Mouse (Mus musculus): ENCODE results near the gene Zfp617.
A peak's percentile ranks its signal among the peaks of the same experiment; 100 is the strongest.

Gene Zfp617

DNA sequence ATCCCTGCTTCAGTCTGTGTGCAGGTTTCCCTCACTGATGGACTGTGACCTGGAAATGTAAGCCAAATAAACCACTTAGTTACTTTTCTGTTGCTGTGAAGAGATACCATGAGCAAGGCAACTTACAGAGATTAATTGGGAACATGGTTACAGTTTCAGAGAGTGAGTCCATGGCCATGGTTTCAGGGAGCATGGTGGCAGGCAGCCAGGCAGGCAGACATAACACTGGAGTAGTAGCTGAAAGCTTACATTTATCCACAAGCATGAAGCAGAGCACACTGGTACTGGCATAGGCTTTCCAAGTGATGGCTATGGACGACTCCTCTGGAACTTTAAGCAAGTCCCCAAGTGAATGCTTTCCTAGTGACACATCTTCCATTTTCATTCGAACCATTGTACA, 56.7 kb downstream of the Zfp617 start:
- Histone ChIP-seq H3K4me3 (replicated peaks; ENCODE audit: low read length) (no peak overlapping the region), H3K27me3 (ENCODE audit: insufficient read depth, low read length) (no peaks in the 10 kb centered on the region), H3K36me3 (ENCODE audit: insufficient read depth, low read length) (peaks cover 95% of the 10 kb centered on the region), H3K4me1 (replicated peaks; ENCODE audit: low read depth, low read length) (peaks cover 28% of the 10 kb centered on the region), H3K9me3 (ENCODE audit: low read length) (peaks cover 41% of the 10 kb centered on the region)
- no peak for TF ChIP-seq CTCF (conservative IDR thresholded peaks at IDR 0.05; ENCODE audit: low read length)
- TF ChIP-seq POU5F1 (IDR thresholded peaks at IDR 0.05; ENCODE audit: borderline replicate concordance, low read length) = no peak
- no peak for TF ChIP-seq NANOG (IDR thresholded peaks at IDR 0.05; ENCODE audit: borderline replicate concordance, low read length)

DNA sequence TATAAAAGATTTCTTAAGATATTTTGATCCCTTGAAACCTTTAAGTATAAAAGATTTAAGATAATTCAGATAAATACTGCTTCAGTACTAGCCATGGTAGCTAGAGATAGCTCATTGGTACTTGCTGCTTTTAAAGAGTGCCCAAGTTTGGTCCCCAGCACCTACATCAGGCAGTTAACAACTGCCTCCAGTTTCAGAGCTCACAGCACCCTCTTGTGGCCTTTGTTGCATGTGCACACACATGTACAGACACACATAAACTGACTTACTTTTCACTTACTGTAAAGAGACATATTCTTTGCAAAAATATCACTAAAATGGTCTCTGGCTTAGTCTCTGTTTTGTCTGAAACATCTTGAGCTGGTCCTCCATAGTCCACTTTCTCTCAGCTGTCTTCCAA, 58.0 kb downstream of the Zfp617 start:
- H3K4me1 ChIP-seq (replicated peaks; ENCODE audit: low read depth, low read length) = peaks cover 24% of the 10 kb centered on the region
- TF ChIP-seq CTCF (conservative IDR thresholded peaks at IDR 0.05; ENCODE audit: low read length) = 0 out of 2 replicates have a peak, but pooled peaks have one; percentile 19
- no peak for TF ChIP-seq POU5F1 (IDR thresholded peaks at IDR 0.05; ENCODE audit: borderline replicate concordance, low read length)
- H3K27me3 ChIP-seq (ENCODE audit: insufficient read depth, low read length) = no peaks in the 10 kb centered on the region
- no peak overlapping the region for H3K4me3 ChIP-seq (replicated peaks; ENCODE audit: low read length)
- H3K36me3 ChIP-seq (ENCODE audit: insufficient read depth, low read length) = peaks cover 89% of the 10 kb centered on the region
- H3K9me3 ChIP-seq (ENCODE audit: low read length) = peaks cover 40% of the 10 kb centered on the region

DNA sequence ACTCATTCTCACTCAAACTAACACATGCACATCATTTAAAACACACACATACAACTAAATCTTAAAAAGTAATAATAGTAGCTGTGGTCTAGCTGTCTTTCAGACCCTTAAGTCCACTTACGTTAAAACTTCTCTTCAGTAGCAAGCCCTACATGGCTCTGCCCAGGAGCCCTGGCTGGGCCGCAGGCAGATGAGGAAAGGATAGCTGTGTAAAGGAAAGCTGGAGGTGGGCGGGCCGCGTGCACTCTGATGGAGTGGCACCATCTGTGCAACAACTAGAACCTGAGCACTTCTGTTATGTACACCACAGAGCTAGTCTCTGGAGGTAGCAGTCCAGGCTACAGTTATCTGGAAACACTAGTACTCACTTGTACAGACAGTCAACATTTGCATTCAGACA, 58.8 kb downstream of the Zfp617 start:
- TF ChIP-seq CTCF (conservative IDR thresholded peaks at IDR 0.05; ENCODE audit: low read length) (no peak), NANOG (IDR thresholded peaks at IDR 0.05; ENCODE audit: borderline replicate concordance, low read length) (no peak)
- H3K4me1 ChIP-seq (replicated peaks; ENCODE audit: low read depth, low read length) = peaks cover 23% of the 10 kb centered on the region
- H3K27me3 ChIP-seq (ENCODE audit: insufficient read depth, low read length) = no peaks in the 10 kb centered on the region
- H3K9me3 ChIP-seq (ENCODE audit: low read length) = peaks cover 40% of the 10 kb centered on the region
- H3K36me3 ChIP-seq (ENCODE audit: insufficient read depth, low read length) = peaks cover 80% of the 10 kb centered on the region
- H3K4me3 ChIP-seq (replicated peaks; ENCODE audit: low read length) = no peak overlapping the region

DNA sequence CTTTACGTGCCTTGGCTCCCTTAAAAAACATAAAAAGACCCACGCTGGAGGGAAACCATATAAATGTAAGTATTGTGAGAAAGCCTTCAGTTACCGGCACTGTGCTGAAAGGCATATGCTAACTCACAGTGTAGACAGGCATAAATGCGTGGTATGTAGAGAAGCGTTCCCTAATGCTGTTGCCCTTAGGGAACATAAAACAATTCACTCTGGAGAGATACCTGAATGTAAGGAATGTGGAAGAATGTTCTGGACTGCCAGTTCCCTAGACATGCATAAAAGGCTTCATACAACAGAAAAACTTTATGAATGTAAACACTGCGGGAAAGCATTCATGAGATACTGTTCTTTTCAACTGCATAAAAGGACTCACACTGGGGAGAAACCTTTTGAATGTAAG, 59.7 kb downstream of the Zfp617 start:
- Histone ChIP-seq H3K4me3 (replicated peaks; ENCODE audit: low read length) (no peak overlapping the region), H3K36me3 (ENCODE audit: insufficient read depth, low read length) (peaks cover 77% of the 10 kb centered on the region), H3K4me1 (replicated peaks; ENCODE audit: low read depth, low read length) (peaks cover 30% of the 10 kb centered on the region), H3K27me3 (ENCODE audit: insufficient read depth, low read length) (no peaks in the 10 kb centered on the region), H3K9me3 (ENCODE audit: low read length) (peaks cover 40% of the 10 kb centered on the region)
- TF ChIP-seq CTCF (conservative IDR thresholded peaks at IDR 0.05; ENCODE audit: low read length) = no peak
- no peak for TF ChIP-seq POU5F1 (IDR thresholded peaks at IDR 0.05; ENCODE audit: borderline replicate concordance, low read length)
- TF ChIP-seq NANOG (IDR thresholded peaks at IDR 0.05; ENCODE audit: borderline replicate concordance, low read length) = no peak

DNA sequence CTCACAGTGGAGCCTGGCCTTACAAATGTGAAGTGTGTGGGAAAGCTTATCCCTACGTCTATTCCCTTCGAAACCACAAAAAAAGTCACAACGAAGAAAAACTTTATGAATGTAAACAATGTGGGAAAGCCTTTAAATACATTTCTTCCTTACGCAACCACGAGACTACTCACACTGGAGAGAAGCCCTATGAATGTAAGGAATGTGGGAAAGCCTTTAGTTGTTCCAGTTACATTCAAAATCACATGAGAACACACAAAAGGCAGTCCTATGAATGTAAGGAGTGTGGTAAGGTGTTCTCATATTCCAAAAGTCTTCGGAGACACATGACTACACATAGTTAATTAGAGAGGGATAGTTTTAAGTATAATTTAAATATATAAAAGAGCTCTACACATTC, 60.2 kb downstream of the Zfp617 start:
- H3K36me3 ChIP-seq (ENCODE audit: insufficient read depth, low read length) = peaks cover 72% of the 10 kb centered on the region
- H3K4me3 ChIP-seq (replicated peaks; ENCODE audit: low read length) = no peak overlapping the region
- TF ChIP-seq POU5F1 (IDR thresholded peaks at IDR 0.05; ENCODE audit: borderline replicate concordance, low read length) (no peak), CTCF (conservative IDR thresholded peaks at IDR 0.05; ENCODE audit: low read length) (no peak), NANOG (IDR thresholded peaks at IDR 0.05; ENCODE audit: borderline replicate concordance, low read length) (no peak)
- H3K9me3 ChIP-seq (ENCODE audit: low read length) = peaks cover 40% of the 10 kb centered on the region
- peaks cover 29% of the 10 kb centered on the region for H3K4me1 ChIP-seq (replicated peaks; ENCODE audit: low read depth, low read length)
- H3K27me3 ChIP-seq (ENCODE audit: insufficient read depth, low read length) = no peaks in the 10 kb centered on the region

DNA sequence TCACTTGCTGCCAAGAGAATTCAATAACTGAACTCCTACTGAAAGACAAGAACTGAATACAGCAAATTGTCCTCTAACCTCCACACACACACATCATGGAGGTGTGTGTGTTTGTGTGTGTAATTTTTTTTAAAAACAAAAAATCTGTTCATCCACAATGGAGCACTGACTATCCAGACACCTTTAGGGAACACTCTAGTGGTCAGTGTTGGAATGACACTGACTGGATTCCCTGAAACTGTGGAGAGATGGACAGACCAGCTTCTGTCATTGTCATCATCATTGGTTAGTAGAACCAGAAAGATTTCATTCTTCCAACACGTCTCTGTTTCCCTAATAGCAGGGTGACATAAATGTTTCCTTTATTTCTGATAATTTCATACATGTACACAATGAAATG, 63.5 kb downstream of the Zfp617 start:
- Histone ChIP-seq H3K9me3 (ENCODE audit: low read length) (peaks cover 16% of the 10 kb centered on the region), H3K4me1 (replicated peaks; ENCODE audit: low read depth, low read length) (peaks cover 31% of the 10 kb centered on the region), H3K4me3 (replicated peaks; ENCODE audit: low read length) (no peak overlapping the region), H3K36me3 (ENCODE audit: insufficient read depth, low read length) (peaks cover 39% of the 10 kb centered on the region), H3K27me3 (ENCODE audit: insufficient read depth, low read length) (no peaks in the 10 kb centered on the region)
- TF ChIP-seq CTCF (conservative IDR thresholded peaks at IDR 0.05; ENCODE audit: low read length) (peak; percentile 92), NANOG (IDR thresholded peaks at IDR 0.05; ENCODE audit: borderline replicate concordance, low read length) (no peak)

DNA sequence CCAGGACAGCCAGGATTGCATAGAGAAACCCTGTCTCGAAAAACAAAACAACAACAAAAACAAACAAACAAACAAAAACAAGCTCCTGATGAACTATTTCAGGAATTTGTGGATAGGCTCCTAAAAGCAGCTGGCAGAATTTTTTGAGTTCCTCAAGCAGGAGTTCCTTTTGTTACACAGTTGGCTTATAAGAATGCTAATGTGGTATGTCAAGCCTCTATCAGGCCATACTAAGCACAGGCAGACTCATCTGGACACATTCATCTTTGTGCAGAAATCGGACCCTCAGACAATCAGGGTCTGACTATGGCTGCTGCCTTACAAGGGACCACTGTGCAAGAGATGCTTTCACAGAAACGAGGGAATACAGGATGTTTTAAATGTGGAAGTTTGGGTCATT, 65.8 kb downstream of the Zfp617 start:
- no peak for TF ChIP-seq CTCF (conservative IDR thresholded peaks at IDR 0.05; ENCODE audit: low read length)
- TF ChIP-seq POU5F1 (IDR thresholded peaks at IDR 0.05; ENCODE audit: borderline replicate concordance, low read length) = no peak
- no peak for TF ChIP-seq NANOG (IDR thresholded peaks at IDR 0.05; ENCODE audit: borderline replicate concordance, low read length)

DNA sequence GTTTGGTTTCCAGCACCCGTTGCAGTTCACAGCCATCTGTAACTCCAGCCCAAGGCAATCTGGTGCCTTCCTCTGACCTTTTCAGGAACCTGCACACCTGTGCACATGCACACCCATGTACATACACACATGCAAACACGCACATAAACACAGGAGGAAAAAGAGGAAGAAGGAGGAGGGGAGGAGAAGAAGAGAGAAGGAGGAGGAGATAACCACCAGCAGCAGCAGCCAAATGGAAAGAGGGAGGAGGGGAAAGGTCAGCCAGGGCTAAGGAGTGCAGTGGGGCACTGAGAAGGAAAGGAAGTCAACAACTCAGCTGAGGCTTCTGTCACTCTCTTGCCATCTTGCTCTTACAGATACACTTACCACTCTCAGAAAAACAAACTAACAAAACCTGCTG, 72.6 kb downstream of the Zfp617 start:
- Histone ChIP-seq H3K36me3 (ENCODE audit: insufficient read depth, low read length) (no peaks in the 10 kb centered on the region), H3K4me1 (replicated peaks; ENCODE audit: low read depth, low read length) (peaks cover 4% of the 10 kb centered on the region; the same call in 1 of the 2 replicates), H3K27me3 (ENCODE audit: insufficient read depth, low read length) (no peaks in the 10 kb centered on the region), H3K9me3 (ENCODE audit: low read length) (peaks cover 15% of the 10 kb centered on the region; the same call in 1 of the 2 replicates), H3K4me3 (replicated peaks; ENCODE audit: low read length) (no peak overlapping the region)
- TF ChIP-seq POU5F1 (IDR thresholded peaks at IDR 0.05; ENCODE audit: borderline replicate concordance, low read length) (no peak), CTCF (conservative IDR thresholded peaks at IDR 0.05; ENCODE audit: low read length) (no peak), NANOG (IDR thresholded peaks at IDR 0.05; ENCODE audit: borderline replicate concordance, low read length) (no peak)

More for the DNA sequence above, 65.8 kb downstream of the Zfp617 start:
- H3K4me1 ChIP-seq (replicated peaks; ENCODE audit: low read depth, low read length) = peaks cover 31% of the 10 kb centered on the region
- no peak overlapping the region for H3K4me3 ChIP-seq (replicated peaks; ENCODE audit: low read length)
- H3K27me3 ChIP-seq (ENCODE audit: insufficient read depth, low read length) = no peaks in the 10 kb centered on the region
- H3K36me3 ChIP-seq (ENCODE audit: insufficient read depth, low read length) = peaks cover 16% of the 10 kb centered on the region
- peaks cover 17% of the 10 kb centered on the region; the same call in 1 of the 2 replicates for H3K9me3 ChIP-seq (ENCODE audit: low read length)

DNA sequence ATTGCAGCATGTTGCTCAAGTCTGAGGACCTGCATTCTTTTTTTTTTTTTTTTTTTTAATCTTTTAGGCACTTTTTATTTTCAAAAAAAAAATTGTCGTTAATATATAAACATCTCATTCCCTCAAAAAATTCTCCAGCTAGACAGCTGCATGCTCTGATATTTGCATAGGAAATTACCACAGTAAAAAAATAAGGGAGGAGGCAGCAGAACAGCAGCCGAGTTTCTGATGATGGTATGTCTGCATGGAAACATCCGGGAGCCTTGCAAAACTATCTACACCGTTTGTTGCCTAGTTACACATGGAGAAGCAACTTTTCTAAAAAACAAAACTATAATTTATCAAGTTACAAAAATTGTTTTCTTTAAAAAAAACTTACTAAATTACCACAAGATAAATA, 73.0 kb downstream of the Zfp617 start:
- Histone ChIP-seq H3K4me3 (replicated peaks; ENCODE audit: low read length) (no peak overlapping the region), H3K36me3 (ENCODE audit: insufficient read depth, low read length) (no peaks in the 10 kb centered on the region), H3K4me1 (replicated peaks; ENCODE audit: low read depth, low read length) (peaks cover 4% of the 10 kb centered on the region; the same call in 1 of the 2 replicates), H3K9me3 (ENCODE audit: low read length) (peaks cover 11% of the 10 kb centered on the region; the same call in 1 of the 2 replicates), H3K27me3 (ENCODE audit: insufficient read depth, low read length) (no peaks in the 10 kb centered on the region)
- TF ChIP-seq NANOG (IDR thresholded peaks at IDR 0.05; ENCODE audit: borderline replicate concordance, low read length) = no peak
- no peak for TF ChIP-seq POU5F1 (IDR thresholded peaks at IDR 0.05; ENCODE audit: borderline replicate concordance, low read length)
- no peak for TF ChIP-seq CTCF (conservative IDR thresholded peaks at IDR 0.05; ENCODE audit: low read length)

All from E14TG2a.4 (cell line).